Mouse (Mus musculus): Measurements from ENCODE around the gene Sorcs2.
"Not testable (repeated sequence)": the region's sequence is repeated elsewhere in the genome, so short reads cannot be mapped to it uniquely, and the experiment has no call there.

Sorcs2 gene

GRCm38 (mm10) chr5:36293109-36293900, 104.6 kb downstream of the Sorcs2 start:
- DNase-seq = no peak

- DNase-seq = no peak
Measured at GRCm38 (mm10) chr5:36292321-36292720, 105.6 kb downstream of the Sorcs2 start.

- peak; percentile 69 for DNase-seq
Measured at GRCm38 (mm10) chr5:36291191-36291590, 106.7 kb downstream of the Sorcs2 start.

DNA sequence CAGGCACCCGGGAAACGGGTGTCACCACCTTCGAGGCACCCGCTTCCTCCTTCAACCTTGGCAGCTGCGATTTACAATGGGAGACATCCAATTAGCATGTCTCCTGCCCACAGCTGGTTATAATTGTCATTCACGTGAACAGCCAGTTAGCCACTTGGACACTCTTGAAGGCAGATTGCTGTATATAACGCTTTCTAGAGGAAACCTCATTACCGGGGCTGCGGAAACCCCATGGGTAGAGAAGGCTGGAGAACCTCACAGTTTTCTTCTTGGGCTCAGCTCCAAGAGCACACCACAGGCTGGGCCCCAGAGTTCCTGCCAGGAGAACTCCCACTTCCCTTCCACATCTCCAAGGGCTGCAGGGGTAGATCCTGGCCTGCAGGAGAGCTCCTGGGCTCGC, 112.5 kb downstream of the Sorcs2 start:
- no peak for DNase-seq

DNA sequence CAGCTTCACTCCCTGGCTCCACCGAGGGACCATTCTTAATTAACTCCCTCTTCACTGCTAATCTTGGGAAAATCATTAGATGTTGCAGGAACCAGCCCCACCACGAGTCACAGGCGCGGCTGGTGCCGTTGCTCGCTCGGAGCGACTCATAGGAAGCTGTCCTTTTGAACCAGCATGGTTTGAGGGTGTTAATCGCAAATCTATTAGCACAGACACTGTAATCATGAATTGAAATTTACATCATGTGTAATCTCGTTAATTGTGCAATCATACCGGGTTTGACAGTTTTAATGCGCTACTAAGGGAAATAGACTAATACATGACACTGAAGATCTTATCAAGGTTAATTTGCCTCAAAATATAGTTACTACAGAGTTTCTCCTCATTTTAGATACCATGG, 118.0 kb downstream of the Sorcs2 start:
- DNase-seq = no peak

GRCm38 (mm10) chr5:36274684-36275394, 123.1 kb downstream of the Sorcs2 start:
- DNase-seq = no peak

DNA sequence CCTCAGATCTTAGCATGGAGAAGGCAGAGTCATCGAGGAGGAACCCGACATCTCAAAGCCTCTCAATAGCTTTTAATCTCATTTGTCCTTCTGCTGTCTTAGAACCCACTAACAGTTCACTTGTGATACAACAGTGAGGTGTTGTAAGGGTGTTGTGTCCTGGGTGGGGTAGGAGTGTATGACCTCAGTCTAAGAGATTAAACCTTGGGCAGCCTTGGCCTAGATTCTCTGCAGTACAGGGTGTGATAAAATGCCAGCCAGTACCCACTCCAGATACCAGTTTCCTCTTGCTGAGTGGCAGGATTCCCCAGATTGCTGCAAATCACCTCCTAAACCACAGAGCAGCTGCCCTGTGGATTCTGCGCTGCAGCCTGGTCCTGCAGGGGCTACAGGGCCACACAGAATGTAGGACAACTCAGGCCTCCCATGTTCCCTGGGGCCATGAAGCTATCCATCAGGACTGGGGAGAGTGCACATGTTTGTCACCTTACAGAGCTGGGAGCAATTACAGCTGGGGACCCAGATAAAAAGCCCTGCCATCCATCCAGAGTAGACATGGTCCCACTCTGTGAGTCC, 130.7 kb downstream of the Sorcs2 start:
- DNase-seq = no peak

GRCm38 (mm10) chr5:36260862-36261261, 137.1 kb downstream of the Sorcs2 start:
- DNase-seq = no peak

GRCm38 (mm10) chr5:36259691-36260124, 138.2 kb downstream of the Sorcs2 start:
- DNase-seq = no peak

DNA sequence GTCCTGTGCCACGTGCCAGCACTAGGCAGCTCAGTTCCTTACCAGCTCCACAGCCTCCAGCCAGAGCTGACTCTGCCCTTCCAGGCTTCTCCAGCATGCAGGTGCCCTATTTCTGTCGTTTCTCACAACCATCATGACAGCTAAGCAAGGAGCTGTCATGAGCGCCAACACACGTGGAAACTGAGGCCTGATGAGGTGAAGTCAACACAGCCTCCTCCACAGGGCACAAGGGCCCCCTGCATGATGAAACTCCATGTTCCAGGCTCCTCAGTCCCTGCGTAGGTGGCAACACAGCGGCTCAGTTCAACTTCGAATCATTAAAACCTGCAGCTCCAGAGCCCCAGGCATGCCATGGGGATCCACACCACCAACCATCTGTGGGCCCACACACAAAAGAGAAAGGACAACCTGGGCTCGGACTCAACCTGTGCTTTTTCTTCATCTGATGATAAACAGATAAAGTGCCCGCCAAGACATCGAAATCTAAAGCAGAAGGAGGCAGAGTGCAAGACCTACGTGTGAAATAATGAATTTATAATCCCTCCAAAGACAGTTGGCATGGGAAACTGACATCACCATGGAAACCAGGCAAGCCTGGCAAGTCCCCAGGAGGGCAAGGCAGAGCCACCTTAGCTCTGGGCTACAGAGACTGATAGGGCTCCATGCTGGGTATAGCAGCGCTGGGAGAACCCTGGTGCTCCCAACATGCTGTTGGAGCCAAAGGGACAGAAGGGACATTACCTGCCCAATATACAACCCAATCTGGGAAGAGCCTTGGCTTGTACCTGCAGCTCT, 139.4 kb downstream of the Sorcs2 start:
- DNase-seq = no peak

GRCm38 (mm10) chr5:36257008-36257407, 140.9 kb downstream of the Sorcs2 start:
- no peak for DNase-seq

GRCm38 (mm10) chr5:36254642-36255516, 143.1 kb downstream of the Sorcs2 start:
- DNase-seq = no peak

GRCm38 (mm10) chr5:36252746-36253504, 145.0 kb downstream of the Sorcs2 start:
- DNase-seq = no peak

DNA sequence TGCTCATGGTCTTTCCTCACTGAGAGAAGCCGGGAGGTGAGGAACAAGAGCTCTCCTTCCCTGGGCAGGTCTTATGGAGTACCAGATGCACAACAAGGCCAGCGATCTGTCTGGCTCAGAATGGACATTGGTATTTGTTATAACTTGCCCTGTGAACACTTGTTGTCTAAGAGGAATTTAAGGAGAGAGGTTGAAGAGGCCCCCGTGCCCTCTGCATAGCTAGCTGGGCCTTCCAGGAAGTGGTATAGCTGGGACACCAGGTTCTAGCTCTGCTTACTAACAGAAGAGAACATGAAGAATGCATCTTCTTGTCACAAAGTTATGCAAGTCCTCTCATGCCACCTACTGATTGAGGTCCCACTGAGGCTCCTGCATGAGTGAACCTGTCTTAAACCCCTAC, 149.9 kb downstream of the Sorcs2 start:
- DNase-seq = no peak

- DNase-seq = not testable (repeated sequence)
Measured at GRCm38 (mm10) chr5:36237526-36237925, 160.4 kb downstream of the Sorcs2 start.

GRCm38 (mm10) chr5:36230301-36230780, 167.6 kb downstream of the Sorcs2 start:
- no peak for DNase-seq

GRCm38 (mm10) chr5:36228405-36229370, 169.3 kb downstream of the Sorcs2 start:
- DNase-seq = no peak

DNA sequence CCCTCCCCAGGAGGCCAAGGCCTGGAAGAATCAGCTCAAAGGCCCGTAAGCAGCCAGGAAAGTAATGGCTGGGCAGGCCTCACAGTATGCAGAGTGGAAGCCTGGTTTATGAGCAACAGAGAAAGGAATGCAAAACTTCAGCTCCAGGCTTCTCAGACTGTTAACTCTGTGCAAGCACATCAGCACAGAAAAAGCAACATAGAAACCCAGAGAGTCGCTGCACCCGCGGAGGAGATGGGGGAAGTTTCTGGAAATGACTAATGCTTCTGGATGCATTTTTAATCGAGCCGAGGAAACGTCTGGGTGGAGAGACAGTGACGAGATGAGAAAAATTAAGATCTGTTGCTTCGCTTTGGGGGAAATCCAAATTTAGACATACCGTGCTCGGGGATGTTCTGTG, 171.6 kb downstream of the Sorcs2 start:
- DNase-seq = no peak

GRCm38 (mm10) chr5:36225855-36226254, 172.1 kb downstream of the Sorcs2 start:
- DNase-seq = no peak

GRCm38 (mm10) chr5:36223787-36224186, 174.2 kb downstream of the Sorcs2 start:
- peak; percentile 78 for DNase-seq

Data from thymus, postnatal 14 days (tissue).